Mouse (Mus musculus): ENCODE results near the gene Tmprss9. TPM values are rescaled to one million over a fixed set of nuclear protein-coding genes. Genes with fewer than 3 reads are reported as not detected.

Tmprss9 gene
- total and polyA plus RNA-seq, 3 experiments: 0.15 to 0.25 TPM; not detected in 1

GRCm38 (mm10) chr10:80895100-80895499 is 23.5 kb downstream of the Tmprss9 start:
- Histone ChIP-seq H3K4me3 (ENCODE audit: control insufficient read depth in 1 of 2, insufficient read depth in 1 of 2, low read depth in 2 of 2, low read length in 2 of 2) (no peak overlapping the region), H3K27ac (ENCODE audit: control insufficient read depth, low read depth, low read length) (no peak overlapping the region), H3K9ac (ENCODE audit: control insufficient read depth, low read depth, low read length, poor library complexity, severe bottlenecking) (no peak overlapping the region), H3K9me3 (replicated peaks; ENCODE audit: insufficient read depth, low read length) (no peaks in the 10 kb centered on the region), H3K36me3 (ENCODE audit: control insufficient read depth in 1 of 2, insufficient read depth in 2 of 2, low read length in 2 of 2) (peaks cover 0 to 5% of the 10 kb centered on the region in 2 experiments; a peak in 2 of 4 replicates), H3K79me2 (ENCODE audit: control insufficient read depth, insufficient read depth, low read length, poor library complexity) (peaks cover 13% of the 10 kb centered on the region), H3K4me1 (ENCODE audit: control insufficient read depth in 1 of 2, insufficient read depth in 2 of 2, low read length in 2 of 2) (peaks cover 0 to 8% of the 10 kb centered on the region in 2 experiments; a peak in 2 of 4 replicates), H3K27me3 (ENCODE audit: control insufficient read depth in 1 of 2, insufficient read depth in 2 of 2, low read length in 2 of 2) (no peaks in the 10 kb centered on the region)
- DNase-seq (ENCODE audit: low read depth, low spot score): no peak
- TF ChIP-seq MYC (IDR thresholded peaks at IDR 0.05; ENCODE audit: low read depth, low read length): no peak
- no peak for TF ChIP-seq MAX (IDR thresholded peaks at IDR 0.05; ENCODE audit: low read length)
- TF ChIP-seq BHLHE40 (IDR thresholded peaks at IDR 0.05; ENCODE audit: borderline replicate concordance, low read depth, low read length): no peak
- no peak for TF ChIP-seq GABPA (IDR thresholded peaks at IDR 0.05; ENCODE audit: low read depth, low read length)
- no peak for TF ChIP-seq CHD1 (IDR thresholded peaks at IDR 0.05; ENCODE audit: low read depth, low read length)
- no peak for TF ChIP-seq NRF1 (IDR thresholded peaks at IDR 0.05; ENCODE audit: insufficient read depth, low read depth, low read length, poor library complexity, severe bottlenecking)
- no peak for TF ChIP-seq RAD21 (IDR thresholded peaks at IDR 0.05; ENCODE audit: low read depth, low read length)
- no peak for TF ChIP-seq MAFK (IDR thresholded peaks at IDR 0.05; ENCODE audit: borderline replicate concordance, low read depth, low read length)
- TF ChIP-seq EP300 (IDR thresholded peaks at IDR 0.05; ENCODE audit: low read depth in 1 of 2, low read length in 2 of 2): no peak
- no peak for TF ChIP-seq POLR2AphosphoS5 (IDR thresholded peaks at IDR 0.05; ENCODE audit: borderline replicate concordance, low read depth, low read length)
- TF ChIP-seq ETS1 (IDR thresholded peaks at IDR 0.05; ENCODE audit: low read depth, low read length): no peak
- TF ChIP-seq CHD2 (IDR thresholded peaks at IDR 0.05; ENCODE audit: low read length): no peak
- TF ChIP-seq NELFE (IDR thresholded peaks at IDR 0.05; ENCODE audit: low read depth, low read length): no peak

GRCm38 (mm10) chr10:80895697-80896096 is 24.0 kb downstream of the Tmprss9 start:
- no peak for DNase-seq (ENCODE audit: low read depth, low spot score)
- H3K4me1 ChIP-seq (ENCODE audit: control insufficient read depth in 1 of 2, insufficient read depth in 2 of 2, low read length in 2 of 2): peaks cover 0 to 8% of the 10 kb centered on the region in 2 experiments; a peak in 2 of 4 replicates
- peaks cover 0 to 5% of the 10 kb centered on the region in 2 experiments; a peak in 2 of 4 replicates for H3K36me3 ChIP-seq (ENCODE audit: control insufficient read depth in 1 of 2, insufficient read depth in 2 of 2, low read length in 2 of 2)
- no peaks in the 10 kb centered on the region for H3K9me3 ChIP-seq (replicated peaks; ENCODE audit: insufficient read depth, low read length)
- H3K79me2 ChIP-seq (ENCODE audit: control insufficient read depth, insufficient read depth, low read length, poor library complexity): peaks cover 17% of the 10 kb centered on the region
- H3K27ac ChIP-seq (ENCODE audit: control insufficient read depth, low read depth, low read length): no peak overlapping the region
- no peak overlapping the region for H3K9ac ChIP-seq (ENCODE audit: control insufficient read depth, low read depth, low read length, poor library complexity, severe bottlenecking)
- no peaks in the 10 kb centered on the region for H3K27me3 ChIP-seq (ENCODE audit: control insufficient read depth in 1 of 2, insufficient read depth in 2 of 2, low read length in 2 of 2)
- no peak for TF ChIP-seq POLR2AphosphoS5 (IDR thresholded peaks at IDR 0.05; ENCODE audit: borderline replicate concordance, low read depth, low read length)
- TF ChIP-seq NRF1 (IDR thresholded peaks at IDR 0.05; ENCODE audit: insufficient read depth, low read depth, low read length, poor library complexity, severe bottlenecking): no peak
- no peak for TF ChIP-seq ZNF384 (IDR thresholded peaks at IDR 0.05; ENCODE audit: low read depth, low read length)
- TF ChIP-seq USF2 (IDR thresholded peaks at IDR 0.05; ENCODE audit: borderline replicate concordance in 1 of 2, insufficient read depth in 1 of 2, low read depth in 1 of 2, low read length in 2 of 2): no peak
- TF ChIP-seq HCFC1 (IDR thresholded peaks at IDR 0.05; ENCODE audit: low read depth, low read length): no peak
- no peak for TF ChIP-seq E2F4 (IDR thresholded peaks at IDR 0.05; ENCODE audit: borderline replicate concordance, low read depth, low read length)
- TF ChIP-seq ETS1 (IDR thresholded peaks at IDR 0.05; ENCODE audit: low read depth, low read length): no peak
- no peak for TF ChIP-seq CHD1 (IDR thresholded peaks at IDR 0.05; ENCODE audit: low read depth, low read length)
- TF ChIP-seq TAL1 (IDR thresholded peaks at IDR 0.05; ENCODE audit: low read length): no peak
- TF ChIP-seq RAD21 (IDR thresholded peaks at IDR 0.05; ENCODE audit: low read depth, low read length): no peak
- TF ChIP-seq MAFK (IDR thresholded peaks at IDR 0.05; ENCODE audit: borderline replicate concordance, low read depth, low read length): no peak
- TF ChIP-seq GATA1 (IDR thresholded peaks at IDR 0.05; ENCODE audit: low read depth, low read length): no peak
- no peak for TF ChIP-seq USF1 (IDR thresholded peaks at IDR 0.05; ENCODE audit: low read depth, low read length)
- TF ChIP-seq GABPA (IDR thresholded peaks at IDR 0.05; ENCODE audit: low read depth, low read length): no peak
- no peak overlapping the region for H3K4me3 ChIP-seq (ENCODE audit: control insufficient read depth in 1 of 2, insufficient read depth in 1 of 2, low read depth in 2 of 2, low read length in 2 of 2)
